Mouse (Mus musculus) G1E (cell line): ENCODE measurements around the gene Aqp3. TPM values are rescaled to one million over a fixed set of nuclear protein-coding genes. Genes with fewer than 3 reads are reported as not detected.

Experiments used
- ATAC-seq: 2 replicates; pipeline ENCODE4 v1.8.0; 2016; ENCODE audit warnings: mild to moderate bottlenecking; ENCODE audit not compliant: insufficient number of reproducible peaks, poor library complexity, low FRiP score, severe bottlenecking; ENCODE audit errors: extremely low read depth
- DNase-seq: peaks from one replicate; pipeline ENCODE4 v3.0.0; 2012; ENCODE audit warnings: low spot score
- H3K27me3 ChIP-seq: 2 replicates; pipeline ENCODE4 v1.6.1; 2012; ENCODE audit warnings: mild to moderate bottlenecking, low read length, inconsistent platforms; ENCODE audit not compliant: insufficient read depth
- H3K36me3 ChIP-seq: replicated peaks from 2 replicates; pipeline ENCODE3; 2012; ENCODE audit warnings: mild to moderate bottlenecking, inconsistent platforms
- H3K4me1 ChIP-seq: 2 replicates; pipeline ENCODE4 v1.6.1; 2012; ENCODE audit warnings: low read depth, low read length, inconsistent platforms, mixed read lengths; ENCODE audit not compliant: insufficient read depth
- H3K4me3 ChIP-seq: 2 replicates; pipeline ENCODE4 v1.5.1; 2012; ENCODE audit warnings: low read depth, mild to moderate bottlenecking, inconsistent platforms, low read length, moderate library complexity, mixed read lengths
- H3K9me3 ChIP-seq: replicated peaks from 2 replicates; pipeline ENCODE4 v1.6.1; 2012; ENCODE audit warnings: inconsistent platforms
- CTCF ChIP-seq: IDR thresholded peaks from 2 replicates; pipeline ENCODE4 v1.5.1; 2012; ENCODE audit warnings: low read depth, low read length, inconsistent platforms, mixed read lengths
- GATA1 ChIP-seq: IDR thresholded peaks from 2 replicates; pipeline ENCODE4 v1.6.1; 2012; ENCODE audit warnings: borderline replicate concordance, low read length, inconsistent platforms, mixed read lengths
- GATA2 ChIP-seq: IDR thresholded peaks from 2 replicates; pipeline ENCODE4 v1.6.1; 2012; ENCODE audit warnings: low read depth, low read length, inconsistent platforms, borderline replicate concordance
- POLR2AphosphoS5 ChIP-seq: IDR thresholded peaks from 2 replicates; pipeline ENCODE4 v1.6.1; 2012; ENCODE audit warnings: low read depth, low read length, inconsistent platforms; ENCODE audit not compliant: insufficient replicate concordance
- TAL1 ChIP-seq: conservative IDR thresholded peaks from 2 replicates; pipeline ENCODE4 v1.6.1; 2012; ENCODE audit warnings: low read depth, low read length, inconsistent platforms, mixed read lengths
- polyA plus RNA-seq: library from polyadenylated mRNA; stranded (reverse); fragments of >175 nt; gene quantifications from 2 replicates; pipeline ENCODE4 v1.2.3, GENCODE M21; 2012
- total RNA-seq, 2 experiments: library from RNA; stranded (forward) in 1 of 2; stranded (reverse) in 1 of 2; fragments of 200-1000 nt in 1 of 2; fragments of >200 nt in 1 of 2; fragmentation: Nextera tagmentation in 1 of 2; gene quantifications; 2 replicates each; pipeline ENCODE4 v1.2.3; 2014 to 2017

The Aqp3 gene
- total and polyA plus RNA-seq, 3 experiments: 0.98 to 1.9 TPM; not detected in 1

GRCm38 (mm10) chr4:41071500-41072429 lies 26.2 kb downstream of the Aqp3 start:
- ATAC-seq: no peak
- Histone ChIP-seq H3K27me3 (peaks cover 27% of the 10 kb centered on the region), H3K36me3 (no peaks in the 10 kb centered on the region), H3K4me1 (peaks cover 7% of the 10 kb centered on the region; the same call in 1 of the 2 replicates), H3K4me3 (no peak overlapping the region), H3K9me3 (no peaks in the 10 kb centered on the region)
- DNase-seq: no peak
- TF ChIP-seq TAL1 (no peak), POLR2AphosphoS5 (no peak), GATA2 (no peak), GATA1 (no peak), CTCF (no peak)

- TF ChIP-seq GATA2 (no peak), CTCF (no peak), POLR2AphosphoS5 (no peak), GATA1 (no peak), TAL1 (no peak)
- no peaks in the 10 kb centered on the region for H3K9me3 ChIP-seq
- DNase-seq (no peak), ATAC-seq (no peak)
- peaks cover 30% of the 10 kb centered on the region for H3K27me3 ChIP-seq
- H3K36me3 ChIP-seq: no peaks in the 10 kb centered on the region
- H3K4me1 ChIP-seq: peaks cover 5% of the 10 kb centered on the region; the same call in 1 of the 2 replicates
- no peak overlapping the region for H3K4me3 ChIP-seq
Measured at GRCm38 (mm10) chr4:41065196-41065595, 32.8 kb downstream of the Aqp3 start.

- DNase-seq (no peak), ATAC-seq (no peak)
- TF ChIP-seq GATA1: no peak
- no peak for TF ChIP-seq POLR2AphosphoS5
- TF ChIP-seq CTCF: peak; percentile 29; the same call in 1 of the 2 replicates
- Histone ChIP-seq H3K27me3 (peaks cover 38% of the 10 kb centered on the region), H3K4me3 (no peak overlapping the region), H3K36me3 (no peaks in the 10 kb centered on the region), H3K9me3 (no peaks in the 10 kb centered on the region), H3K4me1 (peaks cover 4% of the 10 kb centered on the region; the same call in 1 of the 2 replicates)
Measured at GRCm38 (mm10) chr4:41063894-41064673, 33.9 kb downstream of the Aqp3 start.

GRCm38 (mm10) chr4:41063351-41063750 lies 34.6 kb downstream of the Aqp3 start:
- TF ChIP-seq POLR2AphosphoS5 (no peak), CTCF (no peak), GATA1 (no peak), TAL1 (no peak), GATA2 (no peak)
- ATAC-seq: no peak

GRCm38 (mm10) chr4:41057361-41057760 lies 40.6 kb downstream of the Aqp3 start:
- no peak overlapping the region for H3K4me3 ChIP-seq
- H3K36me3 ChIP-seq: no peaks in the 10 kb centered on the region
- ATAC-seq (no peak), DNase-seq (no peak)
- peaks cover 18% of the 10 kb centered on the region for H3K27me3 ChIP-seq
- TF ChIP-seq POLR2AphosphoS5 (no peak), CTCF (no peak)
- H3K4me1 ChIP-seq: peaks cover 24% of the 10 kb centered on the region
- no peaks in the 10 kb centered on the region for H3K9me3 ChIP-seq

More at GRCm38 (mm10) chr4:41063351-41063750, 34.6 kb downstream of the Aqp3 start:
- H3K27me3 ChIP-seq: peaks cover 38% of the 10 kb centered on the region
- H3K9me3 ChIP-seq: no peaks in the 10 kb centered on the region
- H3K4me1 ChIP-seq: peaks cover 8% of the 10 kb centered on the region; the same call in 1 of the 2 replicates
- no peak overlapping the region for H3K4me3 ChIP-seq
- DNase-seq: no peak
- H3K36me3 ChIP-seq: no peaks in the 10 kb centered on the region

- no peak for ATAC-seq
Measured at GRCm38 (mm10) chr4:41056742-41057332, 41.1 kb downstream of the Aqp3 start.

More at GRCm38 (mm10) chr4:41056742-41057332, 41.1 kb downstream of the Aqp3 start:
- Histone ChIP-seq H3K27me3 (peaks cover 16% of the 10 kb centered on the region), H3K4me1 (peaks cover 25% of the 10 kb centered on the region), H3K4me3 (no peak overlapping the region), H3K9me3 (no peaks in the 10 kb centered on the region), H3K36me3 (no peaks in the 10 kb centered on the region)
- no peak for DNase-seq
- TF ChIP-seq TAL1 (no peak), POLR2AphosphoS5 (no peak), GATA2 (no peak), CTCF (no peak), GATA1 (no peak)
